Mouse (Mus musculus): ENCODE data around the gene Spry2. TPM values are rescaled to one million over a fixed set of nuclear protein-coding genes. Genes with fewer than 3 reads are reported as not detected.

The Spry2 gene
- total RNA-seq, 2 experiments from 2014 or later = 68.3 to 71.6 TPM

Other genes with a start within 250 kb of the Spry2 start
- gene Trim52, start 209.4 kb upstream of the Spry2 start, total RNA-seq (2021) = not detected